Mouse (Mus musculus) brain, embryonic 14.5 days (tissue): Measurements from ENCODE around the gene Atp6v1a.
A peak's percentile ranks its signal among the peaks of the same experiment; 100 is the strongest.

Source experiments
- CTCF ChIP-seq: fragments of 200-500 bp; IDR thresholded peaks from 2 replicates; pipeline ENCODE4 v1.5.1; 2012; ENCODE audit warnings: inconsistent platforms, mild to moderate bottlenecking, moderate library complexity, borderline replicate concordance; ENCODE audit not compliant: insufficient read depth, insufficient read length; ENCODE audit errors: extremely low read depth
- POLR2A ChIP-seq: fragments of 200-500 bp; IDR thresholded peaks from 2 replicates; pipeline ENCODE4 v1.6.1; 2012; ENCODE audit warnings: mild to moderate bottlenecking, inconsistent platforms, borderline replicate concordance; ENCODE audit not compliant: poor library complexity, insufficient read depth, insufficient read length, severe bottlenecking; ENCODE audit errors: extremely low read depth

- TF ChIP-seq CTCF (peak; percentile 19; the same call in 1 of the 2 replicates), POLR2A (no peak)
These were observed 782 bp upstream of the Atp6v1a start for GRCm38 (mm10) chr16:44140186-44140787.
